Mouse (Mus musculus): Measurements from ENCODE around the gene Acap1. TPM values are rescaled to one million over a fixed set of nuclear protein-coding genes. Genes with fewer than 3 reads are reported as not detected.
"Not testable (repeated sequence)": the region's sequence is repeated elsewhere in the genome, so short reads cannot be mapped to it uniquely, and the experiment has no call there.

Gene Acap1
- polyA plus RNA-seq, 1 experiment from 2014 or later: 0.83 TPM

GRCm38 (mm10) chr11:69931769-69932168 is 36.4 kb upstream of the Acap1 start:
- Histone ChIP-seq H3K4me3 (ENCODE audit: low read depth, low read length) (no peak overlapping the region), H3K4me2 (no peak overlapping the region), H3K27me3 (ENCODE audit: insufficient read depth, low read length) (peaks cover 20% of the 10 kb centered on the region), H3K36me3 (ENCODE audit: insufficient read depth) (no peaks in the 10 kb centered on the region), H3K9me3 (ENCODE audit: low read depth, low read length) (no peaks in the 10 kb centered on the region), H3K9ac (no peak overlapping the region), H3K4me1 (ENCODE audit: insufficient read depth) (peaks cover 6% of the 10 kb centered on the region; the same call in 1 of the 2 replicates), H3K27ac (ENCODE audit: low read depth) (no peak overlapping the region)
- ATAC-seq (ENCODE audit: insufficient read depth) (no peak), DNase-seq (no peak)
- WGBS: 64% methylated on average over 8 of the region's 8 CpGs
- no peak for TF ChIP-seq CTCF (IDR thresholded peaks at IDR 0.05; ENCODE audit: low read depth)

GRCm38 (mm10) chr11:69930967-69931537 is 35.7 kb upstream of the Acap1 start:
- H3K4me1 ChIP-seq (ENCODE audit: insufficient read depth): peaks cover 2% of the 10 kb centered on the region; the same call in 1 of the 2 replicates
- ATAC-seq (ENCODE audit: insufficient read depth) (no peak), DNase-seq (no peak)
- H3K9ac ChIP-seq: no peak overlapping the region
- peaks cover 15% of the 10 kb centered on the region for H3K27me3 ChIP-seq (ENCODE audit: insufficient read depth, low read length)
- no peak overlapping the region for H3K27ac ChIP-seq (ENCODE audit: low read depth)
- H3K9me3 ChIP-seq (ENCODE audit: low read depth, low read length): no peaks in the 10 kb centered on the region
- H3K36me3 ChIP-seq (ENCODE audit: insufficient read depth): no peaks in the 10 kb centered on the region
- no peak overlapping the region for H3K4me3 ChIP-seq (ENCODE audit: low read depth, low read length)
- no peak overlapping the region for H3K4me2 ChIP-seq
- TF ChIP-seq CTCF (IDR thresholded peaks at IDR 0.05; ENCODE audit: low read depth): no peak
- WGBS: 67% methylated on average over 3 of the region's 3 CpGs

GRCm38 (mm10) chr11:69930176-69930575 is 34.8 kb upstream of the Acap1 start:
- DNase-seq; ATAC-seq (ENCODE audit: insufficient read depth); H3K27me3 ChIP-seq (ENCODE audit: insufficient read depth, low read length); H3K4me2 ChIP-seq; H3K27ac ChIP-seq (ENCODE audit: low read depth); H3K36me3 ChIP-seq (ENCODE audit: insufficient read depth); H3K4me3 ChIP-seq (ENCODE audit: low read depth, low read length); H3K9me3 ChIP-seq (ENCODE audit: low read depth, low read length); H3K9ac ChIP-seq; H3K4me1 ChIP-seq (ENCODE audit: insufficient read depth): not testable (repeated sequence)
- 83% methylated on average over 8 of the region's 8 CpGs for WGBS

- WGBS: 19% methylated on average over 4 of the region's 4 CpGs
- H3K27me3 ChIP-seq (ENCODE audit: insufficient read depth, low read length): peaks cover 1% of the 10 kb centered on the region; the same call in 1 of the 2 replicates
- H3K9ac ChIP-seq: no peak overlapping the region
- H3K4me2 ChIP-seq: no peak overlapping the region
- no peaks in the 10 kb centered on the region for H3K36me3 ChIP-seq (ENCODE audit: insufficient read depth)
- DNase-seq (no peak), ATAC-seq (ENCODE audit: insufficient read depth) (no peak)
- H3K4me3 ChIP-seq (ENCODE audit: low read depth, low read length): no peak overlapping the region
- TF ChIP-seq CTCF (IDR thresholded peaks at IDR 0.05; ENCODE audit: low read depth): no peak
- H3K27ac ChIP-seq (ENCODE audit: low read depth): no peak overlapping the region
- no peaks in the 10 kb centered on the region for H3K9me3 ChIP-seq (ENCODE audit: low read depth, low read length)
- H3K4me1 ChIP-seq (ENCODE audit: insufficient read depth): no peaks in the 10 kb centered on the region; the same call in 1 of the 2 replicates
Measured at GRCm38 (mm10) chr11:69929712-69930111, 34.4 kb upstream of the Acap1 start.

- ATAC-seq (ENCODE audit: insufficient read depth) (no peak), DNase-seq (no peak)
- Histone ChIP-seq H3K9me3 (ENCODE audit: low read depth, low read length) (no peaks in the 10 kb centered on the region), H3K9ac (no peak overlapping the region), H3K27me3 (ENCODE audit: insufficient read depth, low read length) (no peaks in the 10 kb centered on the region), H3K4me3 (ENCODE audit: low read depth, low read length) (no peak overlapping the region), H3K27ac (ENCODE audit: low read depth) (no peak overlapping the region), H3K4me2 (no peak overlapping the region), H3K36me3 (ENCODE audit: insufficient read depth) (no peaks in the 10 kb centered on the region), H3K4me1 (ENCODE audit: insufficient read depth) (no peaks in the 10 kb centered on the region)
- TF ChIP-seq CTCF (IDR thresholded peaks at IDR 0.05; ENCODE audit: low read depth): no peak
- 92% methylated on average over 2 of the region's 2 CpGs for WGBS
Measured at GRCm38 (mm10) chr11:69927501-69927900, 32.2 kb upstream of the Acap1 start.

- no peak for TF ChIP-seq CTCF (IDR thresholded peaks at IDR 0.05; ENCODE audit: low read depth)
- Histone ChIP-seq H3K27ac (ENCODE audit: low read depth) (0 out of 2 replicates have a peak overlapping the region, but pooled peaks have one; percentile 21), H3K4me3 (ENCODE audit: low read depth, low read length) (peak overlapping the region; percentile 97; the same call in 1 of the 2 replicates), H3K36me3 (ENCODE audit: insufficient read depth) (peaks cover 18% of the 10 kb centered on the region), H3K9me3 (ENCODE audit: low read depth, low read length) (no peaks in the 10 kb centered on the region), H3K9ac (peak overlapping the region; percentile 13), H3K27me3 (ENCODE audit: insufficient read depth, low read length) (no peaks in the 10 kb centered on the region), H3K4me1 (ENCODE audit: insufficient read depth) (peaks cover 4% of the 10 kb centered on the region; the same call in 1 of the 2 replicates), H3K4me2 (peak overlapping the region; percentile 67)
- ATAC-seq (ENCODE audit: insufficient read depth): no peak
- no peak for DNase-seq
- WGBS: 55% methylated on average over 3 of the region's 3 CpGs
Measured at GRCm38 (mm10) chr11:69922796-69923195, 27.5 kb upstream of the Acap1 start.

GRCm38 (mm10) chr11:69922012-69922756 is 26.8 kb upstream of the Acap1 start:
- H3K9me3 ChIP-seq (ENCODE audit: low read depth, low read length): no peaks in the 10 kb centered on the region
- H3K27me3 ChIP-seq (ENCODE audit: insufficient read depth, low read length): no peaks in the 10 kb centered on the region
- peak overlapping the region; percentile 97 for H3K4me3 ChIP-seq (ENCODE audit: low read depth, low read length)
- 1% methylated on average over 12 of the region's 12 CpGs for WGBS
- H3K4me2 ChIP-seq: peak overlapping the region; percentile 67
- ATAC-seq (ENCODE audit: insufficient read depth) (no peak), DNase-seq (no peak)
- H3K27ac ChIP-seq (ENCODE audit: low read depth): peak overlapping the region; percentile 97
- TF ChIP-seq CTCF (IDR thresholded peaks at IDR 0.05; ENCODE audit: low read depth): no peak; the same call in 1 of the 2 replicates
- peaks cover 24% of the 10 kb centered on the region for H3K36me3 ChIP-seq (ENCODE audit: insufficient read depth)
- H3K9ac ChIP-seq: peak overlapping the region; percentile 59
- H3K4me1 ChIP-seq (ENCODE audit: insufficient read depth): peaks cover 4% of the 10 kb centered on the region; the same call in 1 of the 2 replicates
